Comparison of ENCODE assay signal across 8 mouse cellular contexts in the genomic region with DNA sequence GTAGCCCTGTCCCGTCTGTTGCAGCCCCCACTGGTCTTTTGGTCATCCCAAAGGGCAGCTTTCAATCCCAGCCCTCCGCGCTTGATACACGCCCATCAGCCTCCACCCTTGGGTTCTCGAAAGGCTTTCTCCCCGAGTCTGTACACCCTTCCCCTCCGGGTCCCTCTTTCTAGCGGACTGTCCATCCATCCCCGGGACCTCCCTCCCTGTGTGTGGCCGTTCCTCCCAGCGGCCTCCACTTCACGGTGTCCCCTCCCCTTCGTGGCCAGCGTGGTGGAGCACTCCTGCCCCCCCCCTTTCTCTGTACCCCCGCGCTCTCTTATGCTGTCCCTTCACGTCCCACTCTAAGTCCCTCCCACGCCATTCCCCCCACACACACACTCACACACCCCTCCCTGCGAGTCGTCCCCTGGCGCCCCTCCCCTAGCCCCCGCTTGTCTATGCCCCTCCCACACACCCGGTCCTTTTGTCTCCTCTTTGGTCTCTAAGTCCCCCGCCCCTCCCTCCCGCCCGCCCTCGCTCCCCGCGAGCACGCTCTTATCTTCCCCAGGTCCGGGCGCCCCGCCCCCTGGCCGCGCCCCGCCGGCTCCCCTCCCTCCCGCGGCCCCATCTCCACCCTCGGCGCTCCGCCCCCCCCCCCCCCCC. TPM values are rescaled to one million over a fixed set of nuclear protein-coding genes. Genes with fewer than 3 reads are reported as not detected.
DNase-seq lines count a peak whose midpoint lies in the region; ATAC-seq and TF ChIP-seq lines count a peak whose summit lies in the region.

No protein-coding gene starts in this region.

- peak; percentile 64 for DNase-seq in c-Kit-negative CD71-positive TER-119-positive erythroid progenitor cells, embryonic 14.5 days (ENCODE audit: low read depth, low spot score)
- peak; percentile 86 for DNase-seq in kidney, postnatal 10 days
- peak; percentile 67 for DNase-seq in lung, adult 2 months
- DNase-seq in thymus, postnatal 0 days (ENCODE audit: low spot score), result peak; percentile 83

- 2% methylated on average over 22 of the region's 42 CpGs for WGBS in heart, embryonic 13.5 days
- WGBS in lung, adult 2 months, result 25% methylated on average over 28 of the region's 42 CpGs
- WGBS in neural tube, embryonic 15.5 days, result 15% methylated on average over 35 of the region's 42 CpGs

- TF ChIP-seq POLR2A in ES-Bruce4 (IDR thresholded peaks at IDR 0.05; ENCODE audit: insufficient read depth, low read length), result no peak
- peak; percentile 50; the same call in 1 of the 2 replicates for TF ChIP-seq POLR2A in lung, adult 2 months (IDR thresholded peaks at IDR 0.05; ENCODE audit: borderline replicate concordance, extremely low read depth, low read depth, low read length)

- TF ChIP-seq CTCF in ES-Bruce4 (IDR thresholded peaks at IDR 0.05; ENCODE audit: low read depth, low read length), result no peak
- TF ChIP-seq CTCF in lung, adult 2 months (IDR thresholded peaks at IDR 0.05; ENCODE audit: insufficient read depth, low read length), result no peak

- H3K9ac ChIP-seq in ES-Bruce4 (ENCODE audit: low read depth, poor library complexity, severe bottlenecking), result peak overlapping the region; percentile 87
- peak overlapping the region; percentile 81 for H3K9ac ChIP-seq in heart, embryonic 13.5 days
- H3K9ac ChIP-seq in neural tube, embryonic 15.5 days (replicated peaks), result peak overlapping the region; percentile 60

- H3K4me2 ChIP-seq in heart, embryonic 13.5 days, result peak overlapping the region; percentile 71
- H3K4me2 ChIP-seq in neural tube, embryonic 15.5 days, result peak overlapping the region; percentile 60

- H3K4me3 ChIP-seq in ES-Bruce4 (ENCODE audit: low read depth, low read length), result peak overlapping the region; percentile 80
- H3K4me3 ChIP-seq in heart, embryonic 13.5 days, result peak overlapping the region; percentile 60
- peak overlapping the region; percentile 86 for H3K4me3 ChIP-seq in lung, adult 2 months (replicated peaks; ENCODE audit: extremely low read depth, low read depth, low read length)
- H3K4me3 ChIP-seq in neural tube, embryonic 15.5 days (replicated peaks), result peak overlapping the region; percentile 50

- ATAC-seq in erythroid progenitor cell, adult 5-6 weeks (replicated peaks; ENCODE audit: low FRiP score, poor library complexity, severe bottlenecking), result peak; percentile 57
- ATAC-seq in heart, embryonic 13.5 days (ENCODE audit: extremely low read depth, insufficient number of reproducible peaks, low FRiP score, low TSS enrichment), result peak; percentile 86
- peak; percentile 92 for ATAC-seq in neural tube, embryonic 15.5 days (ENCODE audit: low FRiP score)

- peaks cover 2% of the 10 kb centered on the region for H3K4me1 ChIP-seq in ES-Bruce4 (ENCODE audit: control insufficient read depth, insufficient read depth, low read length)
- no peaks in the 10 kb centered on the region for H3K4me1 ChIP-seq in heart, embryonic 13.5 days
- H3K4me1 ChIP-seq in lung, adult 2 months (ENCODE audit: control insufficient read depth, insufficient read depth, low read length), result no peaks in the 10 kb centered on the region
- H3K4me1 ChIP-seq in neural tube, embryonic 15.5 days, result 0 out of 2 replicates have a peak, but pooled peaks cover 2% of the 10 kb centered on the region

- no peaks in the 10 kb centered on the region for H3K9me3 ChIP-seq in ES-Bruce4 (replicated peaks; ENCODE audit: control insufficient read depth, insufficient read depth, low read length, poor library complexity, severe bottlenecking)
- no peaks in the 10 kb centered on the region for H3K9me3 ChIP-seq in heart, embryonic 13.5 days
- H3K9me3 ChIP-seq in neural tube, embryonic 15.5 days (replicated peaks), result no peaks in the 10 kb centered on the region

- no peak for TF ChIP-seq EP300 in ES-Bruce4 (IDR thresholded peaks at IDR 0.05; ENCODE audit: insufficient read depth, low read depth, low read length)

- peaks cover 4% of the 10 kb centered on the region; the same call in 1 of the 2 replicates for H3K36me3 ChIP-seq in ES-Bruce4 (ENCODE audit: control insufficient read depth, insufficient read depth, low read length, poor library complexity, severe bottlenecking)
- H3K36me3 ChIP-seq in heart, embryonic 13.5 days, result peaks cover 17% of the 10 kb centered on the region
- H3K36me3 ChIP-seq in neural tube, embryonic 15.5 days, result no peaks in the 10 kb centered on the region

- H3K27ac ChIP-seq in ES-Bruce4 (ENCODE audit: insufficient read depth, low read length), result no peak overlapping the region
- H3K27ac ChIP-seq in heart, embryonic 13.5 days (replicated peaks), result peak overlapping the region; percentile 93
- peak overlapping the region; percentile 92 for H3K27ac ChIP-seq in neural tube, embryonic 15.5 days (replicated peaks)

- H3K27me3 ChIP-seq in ES-Bruce4 (ENCODE audit: control insufficient read depth, insufficient read depth, low read length, poor library complexity, severe bottlenecking), result no peaks in the 10 kb centered on the region
- H3K27me3 ChIP-seq in heart, embryonic 13.5 days (replicated peaks), result peaks cover 29% of the 10 kb centered on the region
- H3K27me3 ChIP-seq in neural tube, embryonic 15.5 days (replicated peaks), result no peaks in the 10 kb centered on the region

RNA-seq across cellular contexts. Expression of a gene that starts 28.5 kb away (rescaled TPM):
- polyA plus RNA-seq in ES-Bruce4 (2011; ENCODE audit: insufficient read depth, insufficient read length, low read depth, missing spikeins), result 61.6 and 62.7 TPM in 2 replicates
- 5.4 and 8.4 TPM in 2 replicates for total RNA-seq in erythroid progenitor cell, adult 5-6 weeks (2015; ENCODE audit: low replicate concordance)
- total RNA-seq in erythroid progenitor cell, adult 5-6 weeks (2017; ENCODE audit: low replicate concordance), result 8.4 and 10.4 TPM in 2 replicates
- 9.7 and 9.8 TPM in 2 replicates for polyA plus RNA-seq in heart, embryonic 13.5 days (2015; fragmentation: Nextera tagmentation; extraction: Ambion mirVana)
- polyA plus RNA-seq in lung, adult 2 months (2012; rRNA removed), result 1.8 and 2.9 TPM in 2 replicates
- polyA plus RNA-seq in neural tube, embryonic 15.5 days (2015; fragmentation: Nextera tagmentation; extraction: Ambion mirVana), result 15.7 TPM in 2 replicates
- polyA plus RNA-seq in thymus, postnatal 0 days (2015; fragmentation: Nextera tagmentation; extraction: Ambion mirVana), result 26.8 and 27.3 TPM in 2 replicates

RNA-seq across cellular contexts. Expression of a gene that starts 56.0 kb away (rescaled TPM):
- polyA plus RNA-seq in ES-Bruce4 (2011; ENCODE audit: insufficient read depth, insufficient read length, low read depth, missing spikeins), result 9.9 and 11.3 TPM in 2 replicates
- total RNA-seq in erythroid progenitor cell, adult 5-6 weeks (2015; ENCODE audit: low replicate concordance), result 32.1 and 40.2 TPM in 2 replicates
- 86.3 and 87.1 TPM in 2 replicates for total RNA-seq in erythroid progenitor cell, adult 5-6 weeks (2017; ENCODE audit: low replicate concordance)
- polyA plus RNA-seq in heart, embryonic 13.5 days (2015; fragmentation: Nextera tagmentation; extraction: Ambion mirVana), result 3.8 and 4.1 TPM in 2 replicates
- 4.5 and 5.7 TPM in 2 replicates for polyA plus RNA-seq in lung, adult 2 months (2012; rRNA removed)
- polyA plus RNA-seq in neural tube, embryonic 15.5 days (2015; fragmentation: Nextera tagmentation; extraction: Ambion mirVana), result 5.1 and 7.2 TPM in 2 replicates
- 1.4 and 1.8 TPM in 2 replicates for polyA plus RNA-seq in thymus, postnatal 0 days (2015; fragmentation: Nextera tagmentation; extraction: Ambion mirVana)
